Mouse (Mus musculus): Measurements from ENCODE around the gene Tmem119. TPM values are rescaled to one million over a fixed set of nuclear protein-coding genes. Genes with fewer than 3 reads are reported as not detected.

Tmem119 gene
- 24.4 and 39.7 TPM in 2 replicates for polyA plus RNA-seq (2012; rRNA removed; ENCODE audit: low replicate concordance)

GRCm38 (mm10) chr5:113800280-113800679 lies at the start of gene Tmem119:
Tmem119 (minus strand) TSS chr5:113800516.

GRCm38 (mm10) chr5:113832490-113832901 lies 32.2 kb upstream of the Tmem119 start, which contains the start of gene Selplg:
Selplg (minus strand) TSS chr5:113832644.

GRCm38 (mm10) chr5:113772450-113772895 lies 27.8 kb downstream of the Tmem119 start, which contains the start of the genes Sart3 and Iscu:
Sart3 (minus strand) TSS chr5:113772510.
Iscu (plus strand) TSS chr5:113772748.

Other genes with a start within 250 kb of the Tmem119 start
- 216 and 237 TPM in 2 replicates for gene Cmklr1, start 150.1 kb downstream of the Tmem119 start, polyA plus RNA-seq (2012; rRNA removed; ENCODE audit: low replicate concordance)
- gene 1700069L16Rik, start 75.7 kb downstream of the Tmem119 start, polyA plus RNA-seq (2012; rRNA removed; ENCODE audit: low replicate concordance) = not detected in 2 replicates
- gene Ficd, start 64.7 kb downstream of the Tmem119 start, polyA plus RNA-seq (2012; rRNA removed; ENCODE audit: low replicate concordance) = 6.4 and 9.0 TPM in 2 replicates
- 13.5 and 16.9 TPM in 2 replicates for gene Sart3, start 28.0 kb downstream of the Tmem119 start, polyA plus RNA-seq (2012; rRNA removed; ENCODE audit: low replicate concordance)
- gene Iscu, start 27.8 kb downstream of the Tmem119 start, polyA plus RNA-seq (2012; rRNA removed; ENCODE audit: low replicate concordance) = 104 and 156 TPM in 2 replicates
- gene Selplg, start 32.1 kb upstream of the Tmem119 start, polyA plus RNA-seq (2012; rRNA removed; ENCODE audit: low replicate concordance) = 154 and 322 TPM in 2 replicates
- 51.9 and 57.4 TPM in 2 replicates for gene Coro1c, start 108.2 kb upstream of the Tmem119 start, polyA plus RNA-seq (2012; rRNA removed; ENCODE audit: low replicate concordance)
- gene Ssh1, start 193.4 kb upstream of the Tmem119 start, polyA plus RNA-seq (2012; rRNA removed; ENCODE audit: low replicate concordance) = 16.9 and 20.0 TPM in 2 replicates
- gene Dao, start 203.2 kb upstream of the Tmem119 start, polyA plus RNA-seq (2012; rRNA removed; ENCODE audit: low replicate concordance) = 0.16 and 0.19 TPM in 2 replicates